Mouse (Mus musculus): ENCODE data around the gene Vmn1r168.
"Not testable (repeated sequence)": the region's sequence is repeated elsewhere in the genome, so short reads cannot be mapped to it uniquely, and the experiment has no call there.

Vmn1r168 gene

GRCm38 (mm10) chr7:23539432-23539831 lies at the start of gene Vmn1r168:
TSS of gene Vmn1r168 (plus strand) at chr7:23539732.
- not testable (repeated sequence) for DNase-seq

GRCm38 (mm10) chr7:23507106-23507505 lies 32.4 kb upstream of the Vmn1r168 start, which contains the start of gene Vmn1r167:
TSS of gene Vmn1r167 (minus strand) at chr7:23507206.
- not testable (repeated sequence) for DNase-seq

DNA sequence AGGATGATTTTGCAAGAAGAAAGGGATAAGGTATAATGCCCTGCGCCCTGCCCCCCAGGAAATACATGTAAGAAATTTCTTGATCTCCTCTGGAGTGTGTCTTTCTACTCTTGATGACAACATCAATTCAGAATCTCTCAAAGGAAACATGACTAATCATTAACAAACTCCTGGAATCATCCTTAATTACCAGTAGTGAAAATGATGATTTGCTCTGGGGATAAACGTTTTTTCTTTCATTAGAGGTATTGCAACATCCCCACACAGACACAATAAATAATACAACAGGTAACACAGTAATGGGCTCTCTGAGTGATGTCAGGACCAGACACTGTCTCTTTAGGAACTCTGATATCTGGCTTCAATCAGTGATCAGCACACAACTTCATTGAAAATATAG lies 35.7 kb downstream of the Vmn1r168 start, which contains the start of gene Vmn1r169:
TSS of gene Vmn1r169 (plus strand) at position 301 of the 400 bp plus-strand sequence.
- DNase-seq = not testable (repeated sequence)
